Mouse (Mus musculus) retina, postnatal 1 day (tissue): ENCODE results near the gene Hist2h3b.
"Not testable (repeated sequence)": the region's sequence is repeated elsewhere in the genome, so short reads cannot be mapped to it uniquely, and the experiment has no call there.

Experiments
- DNase-seq: peaks from one replicate; pipeline ENCODE4 v3.0.0-alpha.2; 2012

The Hist2h3b gene

GRCm38 (mm10) chr3:96239949-96240798 lies 28.3 kb upstream of the Hist2h3b start, which contains the start of gene Hist2h2aa2:
TSS of gene Hist2h2aa2 (minus strand) at chr3:96240276.
- peak; percentile 86 for DNase-seq

GRCm38 (mm10) chr3:96240799-96241197 lies 27.7 kb upstream of the Hist2h3b start:
- DNase-seq, result no peak

DNA sequence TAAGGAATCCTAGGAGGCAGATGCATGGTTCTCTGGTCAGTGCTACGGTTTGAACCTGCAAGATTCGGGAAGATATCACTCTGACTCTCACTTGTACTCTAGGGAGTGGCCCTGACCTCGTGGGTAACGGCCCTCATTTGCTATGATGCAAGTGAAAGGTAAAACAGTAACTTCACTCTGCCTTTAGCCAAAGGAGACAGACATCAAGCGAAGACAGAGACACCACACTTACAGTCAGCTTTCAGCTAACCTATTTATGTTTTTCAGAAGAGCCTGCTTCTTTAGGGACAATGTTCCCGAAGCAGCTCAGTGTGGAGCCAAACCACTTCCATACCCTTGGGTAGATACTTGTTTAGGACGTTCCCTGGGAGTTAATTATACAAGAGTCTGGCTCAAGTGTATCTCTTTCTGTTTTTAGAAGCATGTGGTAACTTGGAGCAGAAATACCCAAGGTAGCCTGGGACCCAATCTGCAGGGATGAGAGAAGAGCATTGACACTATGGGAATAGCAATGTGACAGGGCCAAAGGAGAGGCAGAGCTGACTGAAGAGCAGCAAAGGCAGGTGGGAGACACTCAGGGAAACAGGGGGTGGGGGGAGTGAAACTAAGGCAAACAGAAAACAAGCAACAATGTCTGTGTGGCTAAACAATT lies 24.4 kb upstream of the Hist2h3b start:
- DNase-seq, result no peak

DNA sequence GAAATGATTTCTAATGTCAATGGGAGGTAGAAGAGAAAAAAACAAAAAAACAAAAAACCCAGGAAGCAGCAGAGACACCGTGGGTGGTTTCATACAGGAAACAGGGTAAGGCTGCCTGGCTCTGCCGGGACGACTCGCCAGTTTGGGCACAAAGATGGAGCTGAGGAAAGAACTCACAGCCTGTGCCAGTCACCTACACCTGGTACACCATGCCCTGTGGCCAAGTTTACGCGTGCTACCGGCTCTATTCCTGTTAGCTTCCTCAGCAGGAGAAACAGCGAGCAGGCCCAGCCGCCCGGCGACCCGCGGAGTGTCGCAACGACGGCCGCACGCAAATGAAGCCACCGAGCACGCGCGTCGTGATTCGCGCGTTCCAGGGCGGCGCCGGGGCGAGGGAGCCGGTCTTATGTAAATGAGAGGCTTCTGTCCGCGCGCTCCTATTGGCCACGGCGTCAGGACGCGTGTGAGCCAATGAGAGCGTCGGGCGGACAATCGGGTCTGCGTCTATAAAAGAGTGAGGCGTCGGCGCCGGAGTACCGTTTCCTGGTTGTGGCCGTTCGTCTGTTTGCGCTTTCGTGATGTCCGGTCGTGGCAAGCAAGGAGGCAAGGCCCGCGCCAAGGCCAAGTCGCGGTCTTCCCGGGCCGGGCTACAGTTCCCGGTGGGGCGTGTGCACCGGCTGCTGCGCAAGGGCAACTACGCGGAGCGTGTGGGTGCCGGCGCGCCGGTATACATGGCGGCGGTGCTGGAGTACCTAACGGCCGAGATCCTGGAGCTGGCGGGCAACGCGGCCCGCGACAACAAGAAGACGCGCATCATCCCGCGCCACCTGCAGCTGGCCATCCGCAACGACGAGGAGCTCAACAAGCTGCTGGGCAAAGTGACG lies 23.2 kb upstream of the Hist2h3b start, which contains the start of gene Hist2h2aa1:
Gene Hist2h2aa1, plus strand, starts transcription at position 495 of the 884 bp plus-strand sequence.
- peak; percentile 84 for DNase-seq

DNA sequence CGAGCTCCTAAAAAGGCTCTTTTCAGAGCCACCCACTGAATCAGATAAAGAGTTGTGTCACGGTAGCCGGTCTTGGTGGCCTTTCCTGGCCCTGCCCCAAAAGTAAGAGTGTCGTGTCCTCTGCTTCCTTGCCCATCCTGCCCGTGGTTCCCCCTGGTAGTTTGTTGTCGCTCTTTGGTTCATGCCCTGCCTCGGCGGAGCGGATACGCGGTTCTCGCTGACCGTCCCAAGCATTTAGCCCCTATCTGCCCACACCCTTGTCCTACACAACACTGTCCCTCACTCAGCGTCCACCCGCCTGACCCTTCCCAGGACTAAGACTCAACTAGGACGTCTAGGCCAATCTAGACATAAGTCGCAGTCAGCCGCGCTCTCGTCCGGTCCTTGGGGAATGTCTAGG lies 22.4 kb upstream of the Hist2h3b start:
- DNase-seq, result not testable (repeated sequence)

DNA sequence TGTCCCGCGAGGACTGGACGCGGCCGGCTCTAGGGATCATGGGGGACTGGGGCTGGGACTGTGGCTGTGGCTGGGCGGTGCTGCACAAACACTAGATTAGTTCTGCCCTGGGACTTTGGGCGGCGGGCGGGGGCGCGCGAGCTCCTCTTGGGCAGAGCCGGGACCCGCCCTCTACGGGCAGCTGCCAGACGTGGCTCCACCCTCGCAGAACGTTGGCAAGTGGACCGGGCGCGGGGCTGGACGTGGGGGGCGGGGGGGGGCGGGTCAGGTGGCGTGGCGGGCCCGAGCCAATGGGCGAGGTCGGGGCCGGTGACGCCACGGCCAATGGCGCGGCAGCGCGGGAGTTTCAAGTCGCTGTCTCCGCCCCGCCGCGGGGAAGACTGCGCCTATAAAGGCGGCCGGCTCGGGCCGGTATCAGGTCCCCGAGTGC lies 22.0 kb upstream of the Hist2h3b start, which contains the start of gene Hist2h3c1:
Gene Hist2h3c1, plus strand, starts transcription at position 259 of the 430 bp plus-strand sequence.
- not testable (repeated sequence) for DNase-seq

DNA sequence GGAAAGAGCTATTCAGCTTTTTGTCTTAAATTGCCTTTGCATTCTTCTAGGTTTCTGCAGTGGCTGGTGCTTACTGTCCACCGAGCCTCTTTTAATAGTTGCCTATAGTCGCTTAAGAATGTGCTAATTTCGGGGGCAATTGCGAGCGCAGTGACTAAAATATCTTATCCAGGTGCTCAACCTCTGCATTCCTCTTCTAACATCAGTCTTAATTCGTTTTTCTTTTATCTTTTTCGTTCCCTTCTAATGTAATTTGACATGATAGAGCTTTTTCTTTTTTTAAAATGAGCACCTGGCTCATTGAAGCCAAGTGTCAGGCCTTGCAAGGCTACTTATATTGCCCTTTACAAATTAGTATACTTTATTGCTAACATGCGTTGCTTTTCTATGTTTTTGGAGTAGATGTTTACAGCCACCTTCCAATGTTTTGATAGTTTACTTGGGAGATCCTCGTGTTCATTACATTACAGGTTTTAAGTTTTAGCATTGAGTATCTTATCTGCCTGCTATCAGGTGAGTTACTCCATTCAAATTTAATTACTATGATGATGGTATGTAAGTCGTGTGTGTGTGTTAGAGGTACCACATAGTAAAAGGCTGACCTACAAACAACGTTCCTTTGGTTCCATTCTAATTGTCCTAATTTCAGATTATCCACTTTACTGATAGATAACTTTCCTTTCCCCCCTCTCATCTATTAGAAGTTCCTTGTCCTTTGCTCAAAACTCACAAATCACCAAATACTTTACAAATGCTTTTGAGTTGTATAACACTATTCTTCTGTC lies 20.9 kb upstream of the Hist2h3b start:
- peak; percentile 35 for DNase-seq

DNA sequence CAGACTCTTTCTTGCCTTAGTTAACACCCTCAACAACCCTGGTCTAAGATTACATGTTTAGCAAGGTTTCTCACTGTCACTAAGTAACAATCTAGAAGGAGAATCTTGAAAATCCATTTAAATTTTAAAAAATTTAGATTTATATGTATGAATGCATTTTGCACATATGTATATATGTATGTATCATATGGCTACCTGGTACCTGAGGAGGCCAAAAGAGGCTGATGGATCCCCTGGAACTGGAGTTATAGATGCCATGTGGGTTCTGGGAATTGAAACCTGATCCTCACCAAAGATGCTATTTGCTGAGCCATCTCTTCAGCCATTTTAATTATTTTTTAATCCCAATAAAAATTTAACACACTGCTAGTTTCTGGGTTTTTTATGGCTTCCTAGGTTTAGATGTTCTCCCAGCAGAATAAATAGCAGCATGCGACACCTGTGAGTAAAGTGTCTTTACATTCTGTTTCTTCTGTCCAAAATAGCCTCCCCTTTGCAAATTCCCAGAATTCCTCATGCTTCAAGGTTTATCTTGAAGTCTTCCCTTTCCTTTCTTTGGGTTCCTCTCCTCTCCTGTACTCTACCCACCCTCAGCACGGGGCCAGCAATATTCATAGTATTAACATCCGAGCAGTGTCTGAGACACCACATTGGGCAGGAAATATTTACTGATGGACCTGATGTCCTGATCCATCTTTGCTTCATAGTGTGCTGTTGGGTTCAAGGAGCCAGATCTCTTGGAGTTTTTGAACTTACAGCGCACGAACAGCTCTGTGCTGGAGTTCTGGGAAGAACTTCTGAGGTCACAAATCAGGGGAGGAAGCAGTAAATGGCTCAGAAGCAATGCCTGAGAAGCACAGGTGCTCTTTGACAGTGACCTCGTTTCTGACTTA lies 20.1 kb upstream of the Hist2h3b start:
- peak; percentile 27 for DNase-seq

DNA sequence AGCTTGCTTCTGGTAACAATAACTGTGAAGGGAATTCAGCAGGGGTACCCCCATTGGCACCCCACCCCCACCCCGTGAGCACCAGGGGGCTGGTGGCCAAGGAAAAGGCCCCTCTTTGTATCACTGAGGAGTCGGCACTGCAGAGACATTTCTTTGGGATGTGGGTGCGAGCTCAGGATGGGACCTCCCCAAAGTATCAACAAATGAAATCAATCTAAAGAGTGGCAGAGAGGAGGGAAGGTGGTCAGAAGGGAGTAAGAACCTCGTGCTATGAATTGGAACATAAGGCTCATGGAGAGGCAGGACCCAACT lies 19.5 kb upstream of the Hist2h3b start:
- peak; percentile 19 for DNase-seq

- peak; percentile 21 for DNase-seq
Measured at GRCm38 (mm10) chr3:96250890-96251289, 17.6 kb upstream of the Hist2h3b start.

DNA sequence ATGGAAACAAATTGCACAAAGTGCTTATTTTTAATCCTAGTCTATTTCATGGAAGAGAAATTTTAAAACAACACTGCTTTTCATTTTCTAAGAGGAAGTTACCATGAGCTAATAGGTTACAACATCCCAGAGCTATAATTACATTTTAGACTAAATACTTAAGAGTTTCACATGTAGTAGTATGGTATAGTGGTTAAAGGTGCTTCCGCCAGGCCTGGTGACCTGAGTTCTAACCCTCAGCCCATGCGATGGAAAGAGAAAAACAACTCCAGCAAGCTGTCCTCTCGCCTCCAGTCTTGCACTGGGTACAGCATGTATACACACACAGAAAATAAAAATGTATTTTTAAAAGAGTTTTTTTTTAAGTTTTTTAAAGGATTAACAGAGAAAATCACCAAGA lies 16.7 kb upstream of the Hist2h3b start:
- DNase-seq, result no peak

- peak; percentile 72 for DNase-seq
Measured at GRCm38 (mm10) chr3:96254683-96255355, 13.6 kb upstream of the Hist2h3b start.

GRCm38 (mm10) chr3:96255926-96256593 lies 12.4 kb upstream of the Hist2h3b start:
- DNase-seq, result no peak

- DNase-seq, result no peak
Measured at GRCm38 (mm10) chr3:96257190-96257589, 11.3 kb upstream of the Hist2h3b start.

DNA sequence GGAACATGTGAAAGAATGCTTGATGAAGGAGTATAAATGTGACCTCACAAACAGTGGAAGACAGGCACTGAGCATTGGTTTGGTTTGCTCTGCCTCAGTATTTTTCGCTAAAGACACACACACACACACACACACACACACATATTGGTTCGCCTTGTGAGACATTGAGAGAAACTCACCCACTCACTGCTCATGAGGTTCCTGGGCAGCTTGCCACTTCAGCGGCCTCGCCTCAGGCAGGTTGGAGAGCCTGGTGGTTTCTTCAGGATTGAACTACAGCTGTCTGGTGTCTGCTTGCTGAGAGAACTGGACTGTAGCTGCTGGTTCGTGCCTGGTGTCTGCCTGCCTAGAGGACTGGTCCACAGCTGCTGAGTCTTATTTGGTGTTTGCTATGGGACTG lies 8.2 kb upstream of the Hist2h3b start:
- DNase-seq, result no peak

DNA sequence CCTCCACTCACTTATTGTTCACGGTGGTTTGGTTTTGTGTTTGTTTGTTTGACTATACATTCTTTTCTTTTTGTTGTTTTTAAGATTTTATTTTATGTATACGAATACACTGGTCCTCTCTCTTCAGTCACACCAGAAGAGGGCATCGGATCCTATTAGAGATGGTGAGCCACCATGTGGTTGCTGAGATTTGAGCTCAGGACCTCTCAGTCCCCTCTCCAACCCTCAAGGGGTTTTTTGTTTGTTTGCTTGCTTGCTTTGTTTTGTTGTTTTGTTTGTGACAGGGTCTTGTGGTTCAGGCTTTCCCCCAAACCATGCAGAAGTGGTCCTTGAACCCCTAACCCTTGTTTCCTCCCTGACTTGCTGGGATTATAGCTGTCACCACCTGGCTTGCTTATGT lies 6.8 kb upstream of the Hist2h3b start:
- DNase-seq, result peak; percentile 12

GRCm38 (mm10) chr3:96262216-96262875 lies 6.1 kb upstream of the Hist2h3b start:
- DNase-seq, result peak; percentile 88

DNA sequence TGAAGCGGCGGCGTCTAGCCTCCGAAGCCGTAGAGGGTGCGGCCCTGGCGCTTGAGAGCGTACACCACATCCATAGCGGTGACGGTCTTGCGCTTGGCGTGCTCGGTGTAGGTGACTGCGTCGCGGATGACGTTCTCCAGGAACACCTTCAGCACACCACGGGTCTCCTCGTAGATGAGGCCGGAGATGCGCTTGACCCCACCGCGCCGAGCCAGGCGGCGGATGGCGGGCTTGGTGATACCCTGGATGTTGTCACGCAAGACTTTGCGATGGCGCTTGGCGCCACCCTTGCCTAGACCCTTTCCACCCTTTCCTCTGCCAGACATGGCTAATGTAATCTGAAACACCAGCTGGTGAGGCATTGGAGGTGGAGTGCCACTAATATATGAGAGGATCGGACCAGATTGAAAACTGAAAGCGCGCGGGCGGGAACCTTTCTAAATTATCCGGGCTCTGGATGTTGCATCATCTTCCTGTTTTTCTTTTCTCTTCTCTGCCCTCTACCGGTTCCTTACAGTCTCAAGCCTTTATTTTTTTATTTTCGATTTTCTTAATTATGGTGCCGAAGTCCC lies 5.4 kb upstream of the Hist2h3b start, which contains the start of gene Hist2h4:
Gene Hist2h4, minus strand, starts transcription at position 333 of the 572 bp plus-strand sequence.
- peak; percentile 98 for DNase-seq
